Mouse (Mus musculus): ENCODE data around the gene Panx3. TPM values are rescaled to one million over a fixed set of nuclear protein-coding genes. Genes with fewer than 3 reads are reported as not detected.

Panx3 gene
- polyA plus RNA-seq, 1 experiment: not detected

DNA sequence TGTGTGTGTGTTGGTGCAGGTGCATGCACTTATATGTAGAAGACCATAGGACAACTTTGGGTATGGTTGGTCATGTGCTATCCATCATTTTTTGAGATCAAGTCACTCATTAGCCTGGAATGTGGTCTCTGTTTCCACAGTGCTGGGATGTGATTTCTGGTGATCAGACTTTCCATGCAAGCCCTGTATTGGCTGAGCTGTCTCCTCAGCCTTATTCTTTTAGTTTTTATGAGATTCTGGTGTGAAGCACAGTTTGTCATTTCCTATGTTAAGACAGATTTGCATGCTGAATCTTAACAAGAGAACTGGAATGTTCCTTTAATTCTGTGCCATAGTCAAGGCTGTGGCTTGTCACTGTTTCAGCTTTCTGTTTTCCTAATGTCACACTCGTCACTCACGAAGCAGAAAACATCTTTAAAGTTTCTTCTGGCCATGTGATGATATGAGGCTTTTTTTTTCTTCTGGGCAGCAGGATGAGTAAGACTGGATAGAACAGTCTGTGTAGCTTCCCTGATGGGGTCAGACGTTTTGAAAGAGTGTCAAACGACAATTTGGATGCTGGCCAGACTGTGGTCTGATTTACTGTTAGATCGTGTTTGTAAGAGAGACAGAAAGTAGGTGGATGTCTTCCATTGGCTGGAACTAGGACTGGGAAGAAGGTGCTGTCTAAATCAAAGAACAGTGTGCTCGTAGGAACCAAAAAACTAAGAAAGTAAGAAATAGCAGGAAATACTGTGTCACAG, 32.1 kb downstream of the Panx3 start:
- TF ChIP-seq CTCF (IDR thresholded peaks at IDR 0.05; ENCODE audit: extremely low read depth, insufficient read depth, low read length) (no peak), POLR2A (IDR thresholded peaks at IDR 0.05; ENCODE audit: extremely low read depth, insufficient read depth, low read length) (no peak)
- Histone ChIP-seq H3K4me1 (ENCODE audit: control insufficient read depth, insufficient read depth, low read length) (no peaks in the 10 kb centered on the region; the same call in 1 of the 2 replicates), H3K4me3 (ENCODE audit: insufficient read depth, low read length) (no peak overlapping the region), H3K27ac (ENCODE audit: insufficient read depth, low read length) (peak overlapping the region; percentile 28; the same call in 1 of the 2 replicates)

DNA sequence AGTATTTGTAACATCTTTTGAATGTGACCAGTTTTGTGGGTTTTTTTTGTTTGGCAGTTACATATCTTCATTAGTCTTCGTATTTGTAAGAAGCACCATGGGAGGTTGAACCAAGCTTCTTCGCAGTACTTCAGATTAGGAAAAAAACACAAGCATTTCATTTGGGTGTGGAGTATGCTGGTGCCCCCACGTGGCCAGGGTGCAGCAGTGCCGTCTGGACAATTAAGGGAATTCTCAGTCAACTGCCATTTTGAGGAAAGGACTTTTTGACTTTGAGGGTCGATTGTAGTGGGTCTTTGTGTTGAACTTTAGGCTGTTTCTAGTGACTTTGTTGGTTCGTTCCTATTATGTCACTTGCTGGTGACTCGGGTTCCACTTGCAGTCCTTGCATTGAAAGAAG, 32.7 kb downstream of the Panx3 start:
- Histone ChIP-seq H3K27ac (ENCODE audit: insufficient read depth, low read length) (0 out of 2 replicates have a peak overlapping the region, but pooled peaks have one; percentile 28), H3K4me3 (ENCODE audit: insufficient read depth, low read length) (no peak overlapping the region), H3K4me1 (ENCODE audit: control insufficient read depth, insufficient read depth, low read length) (no peaks in the 10 kb centered on the region; the same call in 1 of the 2 replicates)
- TF ChIP-seq CTCF (IDR thresholded peaks at IDR 0.05; ENCODE audit: extremely low read depth, insufficient read depth, low read length) (peak; percentile 75), POLR2A (IDR thresholded peaks at IDR 0.05; ENCODE audit: extremely low read depth, insufficient read depth, low read length) (no peak)

DNA sequence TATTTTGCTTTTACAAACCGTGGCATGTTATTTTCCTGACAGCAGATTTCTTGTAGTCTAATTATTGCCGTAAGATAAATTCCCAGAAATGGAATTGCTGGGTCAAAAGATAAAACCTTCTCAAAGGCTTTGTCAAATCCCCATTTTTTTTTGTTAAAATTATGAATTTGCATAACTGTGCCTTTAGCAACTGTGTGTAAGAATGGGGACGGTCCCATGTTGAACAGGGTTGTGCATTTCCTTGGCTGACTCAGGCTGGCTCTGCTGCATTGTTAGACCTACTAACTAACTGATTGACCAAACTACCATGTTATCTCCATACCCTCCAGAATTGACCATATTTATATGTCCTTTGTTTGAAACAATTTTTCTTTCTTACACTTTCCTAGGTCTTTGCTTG, 34.8 kb downstream of the Panx3 start:
- no peak overlapping the region for H3K4me3 ChIP-seq (ENCODE audit: insufficient read depth, low read length)
- TF ChIP-seq CTCF (IDR thresholded peaks at IDR 0.05; ENCODE audit: extremely low read depth, insufficient read depth, low read length): no peak
- TF ChIP-seq POLR2A (IDR thresholded peaks at IDR 0.05; ENCODE audit: extremely low read depth, insufficient read depth, low read length): no peak

DNA sequence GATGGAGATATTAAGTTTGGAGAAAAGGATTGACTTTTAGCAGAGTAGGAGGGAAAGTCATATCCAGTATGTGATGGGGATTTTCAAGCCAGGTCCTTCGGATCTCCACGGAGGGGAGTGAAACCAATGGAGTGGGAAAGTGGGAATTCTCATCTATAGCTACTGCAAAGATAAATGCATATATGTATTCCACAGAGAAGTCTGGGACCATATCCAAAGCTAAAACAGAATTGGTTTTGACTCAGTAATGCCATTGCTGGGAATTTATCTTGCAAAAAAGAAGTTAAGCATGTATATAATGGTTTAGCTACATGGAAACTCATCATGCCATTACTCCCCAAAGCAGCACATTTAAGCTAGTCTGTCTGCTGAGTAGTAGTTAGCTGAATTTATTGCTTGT, 36.7 kb downstream of the Panx3 start:
- Histone ChIP-seq H3K27ac (ENCODE audit: insufficient read depth, low read length) (peak overlapping the region; percentile 15; the same call in 1 of the 2 replicates), H3K4me1 (ENCODE audit: control insufficient read depth, insufficient read depth, low read length) (no peaks in the 10 kb centered on the region; the same call in 1 of the 2 replicates)
- TF ChIP-seq CTCF (IDR thresholded peaks at IDR 0.05; ENCODE audit: extremely low read depth, insufficient read depth, low read length): no peak
- TF ChIP-seq POLR2A (IDR thresholded peaks at IDR 0.05; ENCODE audit: extremely low read depth, insufficient read depth, low read length): no peak

More for the DNA sequence above, 34.8 kb downstream of the Panx3 start:
- no peaks in the 10 kb centered on the region; the same call in 1 of the 2 replicates for H3K4me1 ChIP-seq (ENCODE audit: control insufficient read depth, insufficient read depth, low read length)
- no peak overlapping the region for H3K27ac ChIP-seq (ENCODE audit: insufficient read depth, low read length)

DNA sequence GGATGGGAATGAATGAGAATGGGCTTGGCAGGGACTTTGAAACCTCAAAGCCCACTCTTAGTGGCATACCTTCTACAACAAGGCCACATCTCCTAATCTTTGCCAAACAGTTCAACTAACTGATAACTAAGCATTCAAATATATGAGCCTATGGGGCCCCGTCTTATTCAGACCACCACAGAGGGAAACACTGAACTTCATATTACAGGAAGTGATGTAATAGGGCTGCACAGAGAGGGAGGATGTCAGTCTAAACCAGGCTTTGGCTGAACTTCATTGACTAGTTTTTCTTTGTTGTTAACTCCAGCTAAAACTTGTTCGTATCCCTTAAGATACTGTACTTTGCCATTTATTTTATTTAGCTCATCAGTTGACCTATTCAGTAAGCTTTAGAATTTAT, 39.1 kb downstream of the Panx3 start:
- TF ChIP-seq CTCF (IDR thresholded peaks at IDR 0.05; ENCODE audit: extremely low read depth, insufficient read depth, low read length) (no peak), POLR2A (IDR thresholded peaks at IDR 0.05; ENCODE audit: extremely low read depth, insufficient read depth, low read length) (no peak)
- H3K4me3 ChIP-seq (ENCODE audit: insufficient read depth, low read length): no peak overlapping the region
- H3K4me1 ChIP-seq (ENCODE audit: control insufficient read depth, insufficient read depth, low read length): peaks cover 6% of the 10 kb centered on the region
- H3K27ac ChIP-seq (ENCODE audit: insufficient read depth, low read length): no peak overlapping the region

More for the DNA sequence above, 36.7 kb downstream of the Panx3 start:
- H3K4me3 ChIP-seq (ENCODE audit: insufficient read depth, low read length): no peak overlapping the region

DNA sequence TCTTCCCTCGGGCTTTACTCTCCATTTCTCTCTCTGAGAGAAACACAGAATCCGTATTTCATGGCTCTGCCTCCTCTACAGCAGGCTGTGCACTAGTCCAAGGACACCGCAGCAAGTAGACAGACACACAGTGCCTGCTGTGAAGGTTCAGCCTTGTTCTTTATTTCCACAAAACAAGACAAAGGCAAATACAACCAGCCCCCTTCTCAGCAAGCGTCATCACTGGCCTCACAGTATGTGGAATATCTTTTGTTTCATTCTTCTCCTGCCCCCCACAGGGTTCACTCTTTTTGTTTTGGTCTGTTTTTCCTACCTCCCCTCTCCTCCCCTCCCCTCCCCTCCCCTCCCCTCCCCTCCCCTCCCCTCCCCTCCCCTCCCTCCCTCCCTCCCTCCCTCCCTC, 40.5 kb downstream of the Panx3 start:
- TF ChIP-seq POLR2A (IDR thresholded peaks at IDR 0.05; ENCODE audit: extremely low read depth, insufficient read depth, low read length) (no peak), CTCF (IDR thresholded peaks at IDR 0.05; ENCODE audit: extremely low read depth, insufficient read depth, low read length) (no peak)
- H3K4me3 ChIP-seq (ENCODE audit: insufficient read depth, low read length): no peak overlapping the region
- H3K27ac ChIP-seq (ENCODE audit: insufficient read depth, low read length): no peak overlapping the region
- H3K4me1 ChIP-seq (ENCODE audit: control insufficient read depth, insufficient read depth, low read length): peaks cover 6% of the 10 kb centered on the region

DNA sequence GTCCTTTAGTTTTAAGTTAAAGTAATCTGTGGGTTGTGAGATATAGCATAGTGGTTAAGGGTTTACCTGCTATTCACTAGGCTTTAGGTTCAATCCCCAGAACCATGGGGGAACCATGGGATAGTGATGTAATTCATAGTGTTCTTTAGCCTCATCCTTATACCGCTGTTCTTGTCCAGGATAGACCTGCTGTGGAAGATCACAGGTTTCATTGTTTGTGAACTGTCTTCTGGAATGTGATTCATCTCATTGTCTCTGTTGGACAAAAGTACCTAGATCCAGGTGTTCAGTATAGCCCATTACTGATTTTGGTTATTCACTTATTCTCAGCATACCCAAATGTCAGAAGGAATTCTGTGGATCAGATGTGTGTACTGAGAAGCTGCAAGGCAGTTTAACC, 41.8 kb downstream of the Panx3 start:
- Histone ChIP-seq H3K27ac (ENCODE audit: insufficient read depth, low read length) (no peak overlapping the region), H3K4me1 (ENCODE audit: control insufficient read depth, insufficient read depth, low read length) (peaks cover 6% of the 10 kb centered on the region), H3K4me3 (ENCODE audit: insufficient read depth, low read length) (no peak overlapping the region)
- no peak for TF ChIP-seq CTCF (IDR thresholded peaks at IDR 0.05; ENCODE audit: extremely low read depth, insufficient read depth, low read length)
- no peak for TF ChIP-seq POLR2A (IDR thresholded peaks at IDR 0.05; ENCODE audit: extremely low read depth, insufficient read depth, low read length)

DNA sequence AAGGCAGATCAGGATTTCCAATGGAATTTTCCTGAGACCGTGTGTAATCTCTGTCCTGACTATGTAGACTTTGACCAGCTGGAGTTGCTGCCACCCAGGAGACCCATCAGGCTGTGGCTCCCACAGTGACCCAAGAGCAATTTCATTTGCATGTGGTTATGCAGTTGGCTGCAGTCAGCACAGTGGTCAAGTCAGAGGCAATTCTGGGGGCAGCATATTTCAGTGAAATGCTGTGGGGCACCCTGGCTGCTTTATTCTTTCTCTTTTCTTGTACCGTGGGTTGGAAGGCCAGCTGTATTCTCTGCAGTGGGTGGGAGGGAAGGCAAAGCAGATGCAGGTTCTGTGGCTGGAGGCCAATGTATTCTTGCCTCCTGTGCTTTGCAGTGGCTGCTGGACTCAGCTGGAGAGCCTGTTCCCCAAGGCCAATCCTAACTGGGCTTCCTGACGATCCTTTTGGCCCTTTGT, 42.9 kb downstream of the Panx3 start:
- TF ChIP-seq CTCF (IDR thresholded peaks at IDR 0.05; ENCODE audit: extremely low read depth, insufficient read depth, low read length): no peak
- peak overlapping the region; percentile 56 for H3K27ac ChIP-seq (ENCODE audit: insufficient read depth, low read length)
- H3K4me3 ChIP-seq (ENCODE audit: insufficient read depth, low read length): no peak overlapping the region
- peaks cover 7% of the 10 kb centered on the region for H3K4me1 ChIP-seq (ENCODE audit: control insufficient read depth, insufficient read depth, low read length)

DNA sequence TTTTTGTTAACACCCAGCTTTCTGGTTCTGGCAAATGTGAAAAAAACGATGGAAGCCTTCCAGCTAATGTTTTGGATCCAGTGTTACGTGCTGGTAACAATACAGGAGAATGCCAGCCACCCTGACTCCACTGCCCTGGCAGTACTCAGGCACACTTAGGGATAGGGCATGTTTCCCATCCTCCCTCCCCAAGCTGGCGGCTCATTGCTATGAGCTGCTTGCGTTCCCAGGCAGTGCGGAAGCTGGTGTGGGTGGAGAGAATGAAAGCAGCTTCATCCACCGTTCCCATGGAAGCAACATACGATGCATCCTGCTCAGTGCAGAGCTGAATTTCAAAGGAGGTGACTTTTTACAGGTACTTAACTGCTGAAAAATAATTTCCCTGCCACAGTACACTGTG, 43.4 kb downstream of the Panx3 start:
- Histone ChIP-seq H3K27ac (ENCODE audit: insufficient read depth, low read length) (peak overlapping the region; percentile 56), H3K4me1 (ENCODE audit: control insufficient read depth, insufficient read depth, low read length) (peaks cover 8% of the 10 kb centered on the region), H3K4me3 (ENCODE audit: insufficient read depth, low read length) (no peak overlapping the region)

DNA sequence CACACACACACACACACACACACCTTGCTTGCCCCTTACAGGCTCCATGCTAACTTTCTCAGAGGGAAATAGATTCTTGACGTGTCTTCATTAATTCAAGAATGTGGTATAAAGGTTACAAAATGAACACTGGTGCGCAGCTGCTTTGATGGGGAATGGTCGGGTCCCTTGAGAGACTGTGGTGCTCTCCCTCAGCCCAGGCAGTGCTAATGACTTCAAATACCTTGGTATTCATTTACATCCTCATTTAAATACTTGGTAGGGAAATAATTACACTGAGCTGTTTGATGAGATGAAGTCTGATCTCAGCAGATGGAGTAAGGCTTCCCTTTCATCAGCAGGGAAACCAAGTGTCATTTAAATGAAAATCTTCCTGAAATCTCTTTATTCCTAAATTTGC, 43.9 kb downstream of the Panx3 start:
- no peak for TF ChIP-seq CTCF (IDR thresholded peaks at IDR 0.05; ENCODE audit: extremely low read depth, insufficient read depth, low read length)
- TF ChIP-seq POLR2A (IDR thresholded peaks at IDR 0.05; ENCODE audit: extremely low read depth, insufficient read depth, low read length): no peak
- Histone ChIP-seq H3K27ac (ENCODE audit: insufficient read depth, low read length) (peak overlapping the region; percentile 11), H3K4me1 (ENCODE audit: control insufficient read depth, insufficient read depth, low read length) (peaks cover 8% of the 10 kb centered on the region), H3K4me3 (ENCODE audit: insufficient read depth, low read length) (no peak overlapping the region)

More for the DNA sequence above, 43.4 kb downstream of the Panx3 start:
- no peak for TF ChIP-seq CTCF (IDR thresholded peaks at IDR 0.05; ENCODE audit: extremely low read depth, insufficient read depth, low read length)
- TF ChIP-seq POLR2A (IDR thresholded peaks at IDR 0.05; ENCODE audit: extremely low read depth, insufficient read depth, low read length): peak; percentile 53; the same call in 1 of the 2 replicates

Measured in cortical plate, adult 2 months (tissue).